Mouse (Mus musculus): Measurements from ENCODE around the gene Hpse2.

DNA sequence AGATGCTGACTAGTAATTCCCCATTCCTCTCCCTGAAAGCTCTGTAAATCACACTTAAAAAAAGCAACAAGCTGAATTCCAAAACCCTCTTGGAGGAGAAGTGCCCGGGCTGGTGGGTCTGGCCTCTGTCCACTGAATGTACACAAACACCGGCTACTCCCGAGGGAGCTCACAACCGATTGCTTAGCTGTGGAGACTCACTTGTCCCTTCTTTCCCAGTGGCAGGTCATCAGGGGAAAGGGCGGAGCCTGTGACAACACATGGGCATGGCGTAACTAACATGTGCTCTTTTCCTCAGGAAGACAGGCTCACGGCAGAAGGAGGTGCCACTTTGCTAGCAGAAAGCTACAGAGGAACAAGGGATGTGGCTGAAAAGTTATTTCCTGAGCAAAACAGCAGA, 483.4 kb downstream of the Hpse2 start:
- TF ChIP-seq POLR2A (IDR thresholded peaks at IDR 0.05; ENCODE audit: low read depth, low read length) (no peak), CTCF (IDR thresholded peaks at IDR 0.05; ENCODE audit: extremely low read depth, insufficient read depth, insufficient read length, insufficient replicate concordance) (no peak)
